Mouse (Mus musculus): ENCODE measurements around the gene Igsf21.

- TF ChIP-seq POLR2A (IDR thresholded peaks at IDR 0.05; ENCODE audit: extremely low read depth, insufficient read depth, low read length) (no peak), CTCF (IDR thresholded peaks at IDR 0.05; ENCODE audit: extremely low read depth, insufficient read depth, low read length) (no peak)
Observed at GRCm38 (mm10) chr4:140092367-140092766, 154.2 kb downstream of the Igsf21 start.

All from cortical plate, adult 2 months (tissue).